Mouse (Mus musculus): Measurements from ENCODE around the gene Tbcel.

DNA sequence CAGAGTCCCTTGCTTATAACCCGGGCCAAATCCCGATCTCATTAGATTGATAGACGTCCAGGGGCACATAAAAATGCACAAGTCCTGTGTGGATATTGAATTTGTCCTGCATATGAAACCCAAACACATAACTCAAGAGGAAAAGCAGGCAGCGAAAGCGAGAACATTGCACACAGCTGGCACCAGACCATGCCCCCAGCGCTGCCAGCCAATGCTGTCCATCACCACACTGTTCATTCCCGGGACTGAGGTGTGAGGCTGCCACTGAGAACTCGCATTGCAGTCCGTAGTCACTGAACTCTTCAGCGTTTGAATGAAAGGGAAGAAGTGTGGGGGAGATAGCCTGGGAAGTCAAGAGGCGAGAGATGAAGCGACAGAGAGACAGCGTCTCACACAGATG, 122.0 kb downstream of the Tbcel start:
- TF ChIP-seq CTCF (IDR thresholded peaks at IDR 0.05; ENCODE audit: borderline replicate concordance, control insufficient read depth, extremely low read depth, insufficient read depth, low read length, poor library complexity): no peak
- TF ChIP-seq POLR2A (IDR thresholded peaks at IDR 0.05; ENCODE audit: control insufficient read depth, extremely low read depth, insufficient read depth, low read length, poor library complexity): no peak
